Mouse (Mus musculus) ES-Bruce4 (cell line): ENCODE measurements around the gene Rad54l2. TPM values are rescaled to one million over a fixed set of nuclear protein-coding genes. Genes with fewer than 3 reads are reported as not detected.

Source experiments
- H3K27ac ChIP-seq: 2 replicates; pipeline ENCODE4 v1.5.1; 2012; ENCODE audit warnings: low read length, inconsistent platforms; ENCODE audit not compliant: insufficient read depth
- H3K27me3 ChIP-seq: 2 replicates; pipeline ENCODE4 v1.6.1; 2012; ENCODE audit warnings: mild to moderate bottlenecking, low read length, inconsistent platforms; ENCODE audit not compliant: control insufficient read depth, poor library complexity, insufficient read depth, severe bottlenecking
- H3K36me3 ChIP-seq: 2 replicates; pipeline ENCODE4 v1.6.1; 2012; ENCODE audit warnings: inconsistent platforms, mild to moderate bottlenecking, low read length, moderate library complexity; ENCODE audit not compliant: control insufficient read depth, poor library complexity, insufficient read depth, severe bottlenecking
- H3K4me1 ChIP-seq: one replicate; pipeline ENCODE4 v1.8.1; 2011; ENCODE audit warnings: low read length; ENCODE audit not compliant: control insufficient read depth, insufficient read depth
- H3K4me3 ChIP-seq: 2 replicates; pipeline ENCODE4 v1.5.1; 2011; ENCODE audit warnings: low read depth, mild to moderate bottlenecking, low read length
- H3K9ac ChIP-seq: 2 replicates; pipeline ENCODE4 v1.6.1; 2012; ENCODE audit warnings: low read depth, mild to moderate bottlenecking, inconsistent platforms; ENCODE audit not compliant: poor library complexity, severe bottlenecking
- H3K9me3 ChIP-seq: replicated peaks from 2 replicates; pipeline ENCODE4 v1.6.1; 2012; ENCODE audit warnings: mild to moderate bottlenecking, low read length, inconsistent platforms; ENCODE audit not compliant: control insufficient read depth, poor library complexity, insufficient read depth, severe bottlenecking
- CTCF ChIP-seq: IDR thresholded peaks from one replicate; pipeline ENCODE4 v1.8.1; 2011; ENCODE audit warnings: low read depth, low read length
- EP300 ChIP-seq: IDR thresholded peaks from 2 replicates; pipeline ENCODE4 v1.6.1; 2011; ENCODE audit warnings: low read depth, low read length; ENCODE audit not compliant: insufficient read depth
- POLR2A ChIP-seq: IDR thresholded peaks from one replicate; pipeline ENCODE4 v1.8.1; 2011; ENCODE audit warnings: low read length; ENCODE audit not compliant: insufficient read depth
- polyA plus RNA-seq: library from polyadenylated mRNA; stranded (reverse); fragments of >200 nt; gene quantifications from 2 replicates; pipeline ENCODE4 v1.2.4, GENCODE M21; 2011; ENCODE audit warnings: low read depth; ENCODE audit not compliant: missing spikeins, insufficient read depth, insufficient read length

The Rad54l2 gene
- polyA plus RNA-seq, 1 experiment = 34.6 TPM

- H3K27ac ChIP-seq = no peak overlapping the region
- no peaks in the 10 kb centered on the region for H3K27me3 ChIP-seq
- no peak overlapping the region for H3K9ac ChIP-seq
- TF ChIP-seq CTCF (peak; percentile 100), EP300 (peak; percentile 71; the same call in 1 of the 2 replicates), POLR2A (no peak)
- peaks cover 2% of the 10 kb centered on the region for H3K4me1 ChIP-seq
- no peaks in the 10 kb centered on the region for H3K36me3 ChIP-seq
- no peaks in the 10 kb centered on the region for H3K9me3 ChIP-seq
- no peak overlapping the region for H3K4me3 ChIP-seq
Observed at GRCm38 (mm10) chr9:106643128-106643527, 145.9 kb downstream of the Rad54l2 start.

GRCm38 (mm10) chr9:106641346-106641745, 147.6 kb downstream of the Rad54l2 start:
- H3K4me1 ChIP-seq = peaks cover 2% of the 10 kb centered on the region
- no peaks in the 10 kb centered on the region for H3K27me3 ChIP-seq
- H3K9ac ChIP-seq = no peak overlapping the region
- H3K27ac ChIP-seq = no peak overlapping the region
- no peak overlapping the region for H3K4me3 ChIP-seq
- no peaks in the 10 kb centered on the region for H3K36me3 ChIP-seq
- no peaks in the 10 kb centered on the region for H3K9me3 ChIP-seq
- TF ChIP-seq EP300 = no peak
- no peak for TF ChIP-seq CTCF
- TF ChIP-seq POLR2A = no peak

GRCm38 (mm10) chr9:106638154-106638553, 150.8 kb downstream of the Rad54l2 start:
- H3K27me3 ChIP-seq = no peaks in the 10 kb centered on the region
- H3K27ac ChIP-seq = no peak overlapping the region
- TF ChIP-seq EP300 (no peak), POLR2A (no peak), CTCF (no peak)
- H3K4me1 ChIP-seq = no peaks in the 10 kb centered on the region
- no peaks in the 10 kb centered on the region for H3K36me3 ChIP-seq
- H3K9ac ChIP-seq = no peak overlapping the region
- H3K9me3 ChIP-seq = no peaks in the 10 kb centered on the region
- H3K4me3 ChIP-seq = no peak overlapping the region

Other genes with a start within 250 kb of the Rad54l2 start
- gene Iqcf3, start 227.6 kb downstream of the Rad54l2 start, polyA plus RNA-seq = not detected in 2 replicates
- not detected in 2 replicates for gene Iqcf4, start 218.2 kb downstream of the Rad54l2 start, polyA plus RNA-seq
- gene Iqcf6, start 162.6 kb downstream of the Rad54l2 start, polyA plus RNA-seq = not detected in 2 replicates
- not detected in 2 replicates for gene Grm2, start 133.1 kb downstream of the Rad54l2 start, polyA plus RNA-seq
- 30.8 and 38.7 TPM in 2 replicates for gene Tex264, start 103.3 kb downstream of the Rad54l2 start, polyA plus RNA-seq
- 65.9 and 70.7 TPM in 2 replicates for gene Dcaf1, start 32.7 kb upstream of the Rad54l2 start, polyA plus RNA-seq
- gene Rbm15b, start 98.2 kb upstream of the Rad54l2 start, polyA plus RNA-seq = 36.9 and 40.2 TPM in 2 replicates
- 220 and 236 TPM in 2 replicates for gene Manf, start 102.8 kb upstream of the Rad54l2 start, polyA plus RNA-seq